Mouse (Mus musculus) kidney, embryonic 16.5 days (tissue): ENCODE measurements around the gene Ascl1. TPM values are rescaled to one million over a fixed set of nuclear protein-coding genes. Genes with fewer than 3 reads are reported as not detected.

Experiments
- ATAC-seq: fragments of 200-750 bp; cut with Nextera tagmentation; 2 replicates; pipeline ENCODE4 v1.8.0; 2017; ENCODE audit warnings: moderate TSS enrichment; ENCODE audit not compliant: low FRiP score, low TSS enrichment
- H3K27ac ChIP-seq: fragments of 300-500 bp; sonication (generic); 2 replicates; pipeline ENCODE4 v1.5.1; 2014; ENCODE audit warnings: low read length
- H3K27me3 ChIP-seq: fragments of 300-500 bp; sonication (generic); 2 replicates; pipeline ENCODE4 v1.6.1; 2014; ENCODE audit warnings: low read length, control low read depth, mixed read lengths; ENCODE audit not compliant: insufficient read depth
- H3K36me3 ChIP-seq: fragments of 300-500 bp; sonication (generic); 2 replicates; pipeline ENCODE4 v1.6.1; 2014; ENCODE audit warnings: low read length, control low read depth, mixed read lengths; ENCODE audit not compliant: insufficient read depth
- H3K4me1 ChIP-seq: fragments of 300-500 bp; sonication (generic); 2 replicates; pipeline ENCODE4 v1.6.1; 2014; ENCODE audit warnings: low read length, control low read depth, mixed read lengths; ENCODE audit not compliant: insufficient read depth
- H3K4me2 ChIP-seq: fragments of 300-500 bp; sonication (generic); replicated peaks from 2 replicates; pipeline ENCODE4 v1.6.1; 2014; ENCODE audit warnings: low read depth, low read length
- H3K4me3 ChIP-seq: fragments of 300-500 bp; sonication (generic); 2 replicates; pipeline ENCODE4 v1.5.1; 2014; ENCODE audit warnings: mild to moderate bottlenecking, low read length
- H3K9ac ChIP-seq: fragments of 300-500 bp; sonication (generic); replicated peaks from 2 replicates; pipeline ENCODE4 v1.6.1; 2014; ENCODE audit warnings: low read length
- H3K9me3 ChIP-seq: fragments of 300-500 bp; sonication (generic); 2 replicates; pipeline ENCODE4 v1.6.1; 2016; ENCODE audit warnings: low read length, control low read depth
- WGBS: fragments of 180-500 bp; shearing (Covaris S2); extraction: QIAGEN DNeasy Blood & Tissue Kit; methylation state at CpG from one replicate; pipeline ENCODE4 v1.1.7; 2014; 5-methylcytosine and 5-hydroxymethylcytosine counted together
- polyA plus RNA-seq: library from polyadenylated mRNA; unstranded; fragments of >200 nt; fragmentation: Nextera tagmentation; extraction: Ambion mirVana; gene quantifications from 2 replicates; pipeline ENCODE4 v1.2.1, GENCODE M21; 2015

Ascl1 gene
- polyA plus RNA-seq, 1 experiment from 2014 or later: 0.92 TPM

DNA sequence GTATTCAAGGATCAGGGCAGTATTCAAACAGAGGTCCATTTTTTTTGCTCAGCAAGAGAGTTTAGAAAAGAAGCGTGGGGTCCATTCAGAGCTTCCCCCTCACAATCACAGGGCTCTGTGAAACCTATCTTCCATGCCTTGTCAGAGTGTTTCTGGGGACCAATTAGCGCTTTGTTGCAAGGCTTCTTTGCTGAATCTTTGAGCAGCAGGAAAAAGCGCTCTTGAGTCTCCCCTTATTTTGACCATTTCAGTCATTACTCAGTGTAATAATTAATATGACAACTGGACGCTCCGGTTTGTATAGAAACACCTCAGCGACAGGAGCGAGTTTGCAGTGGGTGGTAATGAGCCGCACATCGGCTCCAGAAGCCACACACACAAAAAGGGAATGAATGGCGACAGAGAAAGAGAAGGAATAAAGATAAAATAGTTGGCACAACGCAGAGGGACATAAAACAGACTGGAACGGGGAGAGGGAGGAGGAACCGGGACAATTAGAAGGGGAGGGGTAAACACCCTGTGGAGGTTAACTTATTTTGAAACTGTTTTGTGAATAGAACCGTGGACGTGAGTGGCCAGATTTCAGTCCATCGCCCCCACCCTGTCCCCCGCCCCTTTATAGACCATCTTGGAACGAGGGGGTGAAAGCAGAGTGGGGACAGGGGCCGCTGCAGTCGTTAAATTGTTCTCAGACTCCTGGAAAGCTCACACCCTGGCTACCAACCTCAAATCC is 7.6 kb upstream of the Ascl1 start:
- no peak for ATAC-seq
- Histone ChIP-seq H3K9ac (no peak overlapping the region), H3K4me2 (no peak overlapping the region), H3K36me3 (no peaks in the 10 kb centered on the region), H3K27ac (no peak overlapping the region), H3K4me3 (peak overlapping the region; percentile 8; the same call in 1 of the 2 replicates), H3K9me3 (peaks cover 6% of the 10 kb centered on the region), H3K27me3 (peaks cover 72% of the 10 kb centered on the region), H3K4me1 (peaks cover 5% of the 10 kb centered on the region; the same call in 1 of the 2 replicates)
- WGBS: 11% methylated on average over 20 of the region's 20 CpGs

DNA sequence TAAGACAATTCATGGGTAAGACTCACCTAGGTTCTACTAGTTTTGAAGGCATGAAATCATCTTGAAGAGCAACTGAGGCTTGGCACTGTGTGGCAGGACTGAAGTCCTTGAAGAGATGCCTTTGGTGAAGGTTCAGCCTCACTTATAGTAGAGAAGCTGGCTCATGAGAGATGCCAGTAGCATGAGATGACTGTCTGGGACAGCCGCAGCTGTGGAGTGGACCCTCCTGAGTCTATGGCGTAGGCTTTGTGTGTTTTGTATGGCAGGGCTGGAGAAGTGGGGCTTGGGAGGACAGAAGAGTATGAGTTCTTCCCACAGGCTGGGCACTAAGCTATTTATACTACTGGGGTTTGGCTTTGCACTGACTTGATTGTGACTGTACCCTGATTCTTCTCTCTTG is 3.6 kb upstream of the Ascl1 start:
- Histone ChIP-seq H3K4me3 (no peak overlapping the region), H3K4me1 (peaks cover 23% of the 10 kb centered on the region), H3K9me3 (peaks cover 9% of the 10 kb centered on the region), H3K36me3 (no peaks in the 10 kb centered on the region), H3K4me2 (no peak overlapping the region), H3K27ac (no peak overlapping the region), H3K9ac (no peak overlapping the region), H3K27me3 (peaks cover 90% of the 10 kb centered on the region)
- 93% methylated on average over 2 of the region's 2 CpGs for WGBS
- ATAC-seq: no peak

DNA sequence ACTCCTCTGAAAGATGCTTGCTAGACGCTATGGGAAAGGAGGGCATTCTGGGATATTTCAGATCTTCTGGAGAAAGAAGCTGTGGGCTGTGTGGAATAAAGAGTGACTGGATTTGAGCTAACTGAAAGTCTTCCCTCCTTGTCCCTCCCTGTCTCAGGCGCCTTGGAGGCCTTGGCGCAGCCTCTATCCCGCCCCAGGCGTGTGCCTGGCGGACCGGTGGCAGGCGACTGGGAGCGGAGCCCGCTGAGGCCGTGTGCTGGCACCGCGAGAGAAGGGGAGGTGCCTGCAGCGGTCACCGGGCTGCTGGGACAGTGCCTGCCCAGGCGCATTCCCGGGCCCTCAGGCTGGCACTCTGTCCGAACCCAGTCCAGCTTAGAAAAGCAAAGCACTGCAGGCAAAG is 1.1 kb upstream of the Ascl1 start:
- peaks cover 90% of the 10 kb centered on the region for H3K27me3 ChIP-seq
- H3K36me3 ChIP-seq: no peaks in the 10 kb centered on the region
- H3K9me3 ChIP-seq: peaks cover 9% of the 10 kb centered on the region
- ATAC-seq: peak; percentile 32; the same call in 1 of the 2 replicates
- H3K27ac ChIP-seq: no peak overlapping the region
- no peak overlapping the region for H3K9ac ChIP-seq
- H3K4me1 ChIP-seq: peaks cover 19% of the 10 kb centered on the region
- peak overlapping the region; percentile 38 for H3K4me2 ChIP-seq
- peak overlapping the region; percentile 22 for H3K4me3 ChIP-seq
- 2% methylated on average over 12 of the region's 18 CpGs for WGBS

DNA sequence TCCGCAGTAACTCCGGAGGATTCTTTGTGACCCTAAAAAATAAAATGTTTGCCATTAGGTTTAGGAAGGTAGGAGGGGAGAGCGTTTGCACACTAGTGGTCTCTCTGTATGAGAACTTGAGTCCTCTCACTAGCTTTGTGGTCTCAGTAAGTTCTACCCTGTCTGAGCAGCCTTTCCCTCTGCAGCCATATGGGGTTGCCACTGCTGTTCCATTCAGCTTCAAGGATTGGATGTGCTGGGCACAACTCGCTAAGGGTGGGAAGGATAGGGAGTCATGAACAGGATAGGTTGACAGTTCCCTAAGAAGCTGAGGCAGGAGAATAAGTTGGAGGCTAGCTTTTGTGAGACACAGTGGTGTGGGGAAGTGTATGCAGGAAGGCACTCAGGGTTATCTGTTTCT is 716 bp upstream of the Ascl1 start:
- 0 out of 2 replicates have a peak, but pooled peaks have one; percentile 6 for ATAC-seq
- Histone ChIP-seq H3K36me3 (no peaks in the 10 kb centered on the region), H3K4me1 (peaks cover 19% of the 10 kb centered on the region), H3K9me3 (peaks cover 9% of the 10 kb centered on the region), H3K4me3 (peak overlapping the region; percentile 60), H3K27ac (no peak overlapping the region), H3K9ac (no peak overlapping the region), H3K27me3 (peaks cover 93% of the 10 kb centered on the region), H3K4me2 (peak overlapping the region; percentile 99)
- 0% methylated on average over 4 of the region's 4 CpGs for WGBS

DNA sequence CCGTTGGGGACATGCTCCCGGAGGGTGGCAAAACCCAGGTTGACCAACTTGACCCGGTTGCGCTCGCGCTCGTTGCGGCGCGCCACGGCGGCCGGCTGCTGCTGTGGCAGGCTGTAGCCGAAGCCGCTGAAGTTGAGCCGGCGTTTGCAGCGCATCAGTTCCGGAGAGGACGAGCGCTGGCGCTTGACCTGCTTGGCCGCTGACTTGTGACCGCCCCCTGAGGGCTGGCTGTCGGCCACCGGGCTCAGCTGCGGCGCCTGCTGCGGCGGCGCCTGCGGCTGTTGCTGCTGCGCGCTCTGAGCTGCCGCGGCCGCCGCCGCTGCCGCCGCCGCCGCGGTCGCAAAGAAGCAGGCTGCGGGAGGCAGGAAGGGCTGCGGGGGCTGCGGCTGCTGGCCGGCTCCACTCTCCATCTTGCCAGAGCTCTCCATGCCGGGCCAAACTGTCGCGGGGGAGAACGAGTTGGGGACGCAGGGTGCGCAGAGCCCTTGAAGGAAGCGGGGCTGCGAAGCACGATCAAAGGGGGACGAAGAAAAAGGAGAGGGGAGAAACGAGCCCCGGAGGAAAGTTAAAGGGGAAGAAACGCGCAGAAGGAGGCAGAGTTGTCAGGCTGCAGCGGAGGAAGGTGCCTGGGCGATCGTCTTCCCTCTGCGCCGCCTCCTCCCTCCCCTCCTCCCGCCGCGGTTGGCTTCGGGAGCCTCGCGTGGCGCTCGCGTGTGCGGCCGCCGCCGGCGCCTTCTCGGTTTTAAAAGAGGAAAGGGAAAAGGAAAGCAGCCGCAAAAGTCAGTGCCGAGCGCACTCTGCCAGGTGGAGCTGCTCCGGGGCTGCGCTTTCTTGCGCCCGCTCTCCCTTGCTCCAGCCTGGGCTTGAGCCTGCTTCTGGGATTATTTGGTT is 554 bp downstream of the Ascl1 start:
- 0% methylated on average over 89 of the region's 90 CpGs for WGBS
- peaks cover 24% of the 10 kb centered on the region for H3K4me1 ChIP-seq
- peaks cover 92% of the 10 kb centered on the region for H3K27me3 ChIP-seq
- peak overlapping the region; percentile 60 for H3K4me3 ChIP-seq
- no peaks in the 10 kb centered on the region for H3K36me3 ChIP-seq
- H3K9ac ChIP-seq: peak overlapping the region; percentile 44; the same call in 1 of the 2 replicates
- ATAC-seq: peak; percentile 78
- H3K4me2 ChIP-seq: peak overlapping the region; percentile 99
- H3K27ac ChIP-seq: no peak overlapping the region
- peaks cover 8% of the 10 kb centered on the region for H3K9me3 ChIP-seq

DNA sequence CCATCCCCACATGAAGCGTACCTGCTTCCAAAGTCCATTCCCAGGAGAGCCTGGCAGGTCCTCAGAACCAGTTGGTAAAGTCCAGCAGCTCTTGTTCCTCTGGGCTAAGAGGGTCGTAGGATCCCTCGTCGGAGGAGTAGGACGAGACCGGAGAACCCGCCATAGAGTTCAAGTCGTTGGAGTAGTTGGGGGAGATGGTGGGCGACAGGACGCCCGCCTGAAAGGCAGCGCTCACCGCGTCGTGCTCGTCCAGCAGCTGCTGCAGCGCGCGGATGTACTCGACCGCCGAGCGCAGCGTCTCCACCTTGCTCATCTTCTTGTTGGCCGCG is 1.2 kb downstream of the Ascl1 start:
- peaks cover 95% of the 10 kb centered on the region for H3K27me3 ChIP-seq
- no peak overlapping the region for H3K27ac ChIP-seq
- peak overlapping the region; percentile 99 for H3K4me2 ChIP-seq
- H3K36me3 ChIP-seq: no peaks in the 10 kb centered on the region
- ATAC-seq: peak; percentile 1; the same call in 1 of the 2 replicates
- peak overlapping the region; percentile 60 for H3K4me3 ChIP-seq
- 0 out of 2 replicates have a peak overlapping the region, but pooled peaks have one; percentile 44 for H3K9ac ChIP-seq
- under 1% methylated on average over 26 of the region's 26 CpGs for WGBS
- H3K9me3 ChIP-seq: peaks cover 5% of the 10 kb centered on the region; the same call in 1 of the 2 replicates
- H3K4me1 ChIP-seq: peaks cover 24% of the 10 kb centered on the region

DNA sequence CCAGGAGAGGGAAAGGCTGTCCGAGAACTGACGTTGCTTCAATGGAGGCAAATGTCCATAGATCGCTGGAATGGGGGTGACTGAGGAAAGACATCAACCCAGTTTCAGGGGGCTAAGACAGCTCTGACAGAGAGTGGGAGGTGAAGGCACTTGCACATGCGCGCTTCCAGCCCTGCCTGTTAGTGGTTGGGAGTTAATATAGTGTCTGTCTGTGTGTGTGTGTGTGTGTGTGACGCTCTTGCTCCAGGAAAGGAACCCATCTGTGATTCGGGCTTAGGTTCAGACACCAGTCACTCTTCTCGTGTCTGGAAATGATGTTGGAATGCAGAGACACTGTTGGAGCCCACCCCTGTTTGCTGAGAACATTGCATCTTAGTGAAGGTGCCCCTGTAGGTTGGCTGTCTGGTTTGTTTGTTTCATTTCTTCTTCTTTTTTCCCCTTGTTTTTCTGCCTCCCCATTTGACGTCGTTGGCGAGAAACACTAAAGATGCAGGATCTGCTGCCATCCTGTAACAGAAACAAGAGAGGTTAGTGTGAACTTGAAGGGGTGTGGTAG is 1.9 kb downstream of the Ascl1 start:
- Histone ChIP-seq H3K9me3 (peaks cover 5% of the 10 kb centered on the region; the same call in 1 of the 2 replicates), H3K4me2 (peak overlapping the region; percentile 99; the same call in 1 of the 2 replicates), H3K36me3 (no peaks in the 10 kb centered on the region), H3K27ac (no peak overlapping the region), H3K4me3 (peak overlapping the region; percentile 60; the same call in 1 of the 2 replicates), H3K4me1 (peaks cover 24% of the 10 kb centered on the region), H3K9ac (no peak overlapping the region), H3K27me3 (peaks cover 95% of the 10 kb centered on the region)
- WGBS: under 1% methylated on average over 11 of the region's 11 CpGs
- ATAC-seq: no peak

DNA sequence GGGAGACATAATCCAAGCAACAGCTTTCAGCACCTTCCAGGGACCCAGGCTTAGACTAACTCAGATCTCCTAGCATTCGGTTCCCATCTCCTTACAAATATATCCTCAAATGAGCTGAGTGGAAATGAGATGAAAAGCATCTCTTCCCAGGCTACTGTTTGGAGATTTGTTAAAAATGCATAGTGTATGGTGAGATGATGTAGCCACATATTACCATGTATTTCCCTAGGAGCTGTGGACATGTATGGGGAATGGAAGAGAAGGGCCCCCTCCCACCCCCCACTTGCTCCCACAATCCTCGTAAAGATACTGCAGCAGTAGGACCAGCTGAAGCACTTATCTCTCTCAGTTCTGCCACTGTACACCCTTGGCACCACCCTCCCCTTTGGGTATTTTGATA is 3.1 kb downstream of the Ascl1 start:
- peaks cover 97% of the 10 kb centered on the region for H3K27me3 ChIP-seq
- H3K9ac ChIP-seq: no peak overlapping the region
- WGBS: 8% methylated on average over 2 of the region's 2 CpGs
- no peak for ATAC-seq
- no peaks in the 10 kb centered on the region for H3K36me3 ChIP-seq
- peaks cover 36% of the 10 kb centered on the region for H3K4me1 ChIP-seq
- no peak overlapping the region for H3K4me3 ChIP-seq
- no peaks in the 10 kb centered on the region for H3K9me3 ChIP-seq
- no peak overlapping the region for H3K4me2 ChIP-seq
- H3K27ac ChIP-seq: no peak overlapping the region

DNA sequence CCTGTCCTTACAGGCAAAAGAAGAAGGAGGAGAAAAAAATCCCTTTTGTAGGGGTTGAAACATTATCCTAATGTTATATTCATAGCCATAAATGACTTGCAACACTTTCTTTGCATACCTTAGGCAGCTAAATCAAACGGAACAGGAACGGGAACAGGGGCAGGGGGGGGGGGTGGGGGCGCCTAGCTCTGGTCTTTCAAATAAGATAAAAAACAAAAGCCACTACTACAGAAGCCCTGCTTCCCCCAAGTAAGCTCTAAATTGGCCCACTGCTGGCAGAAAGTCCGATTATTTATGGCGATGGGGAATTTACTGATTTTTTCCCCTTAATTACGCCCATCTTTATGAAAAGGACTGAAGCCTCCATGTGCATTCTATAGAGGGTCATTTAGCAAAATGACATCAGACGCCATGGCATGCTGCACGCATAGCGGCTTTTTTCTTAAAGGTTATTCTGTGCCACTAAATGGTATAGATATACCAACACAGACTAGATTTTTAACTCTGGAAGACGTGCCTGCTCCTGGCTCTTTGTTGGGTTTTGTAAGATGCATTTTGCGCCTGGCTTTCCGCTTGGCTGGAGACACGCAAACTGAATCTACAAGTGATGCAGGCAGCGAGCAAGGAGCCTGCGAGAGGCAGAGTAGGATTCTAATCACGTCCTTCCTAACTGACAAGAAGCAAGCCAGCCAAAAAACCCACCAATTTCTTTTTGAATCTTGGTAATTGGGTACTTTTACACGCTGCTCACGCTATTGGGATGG is 4.0 kb downstream of the Ascl1 start:
- no peak overlapping the region for H3K4me2 ChIP-seq
- peaks cover 97% of the 10 kb centered on the region for H3K27me3 ChIP-seq
- WGBS: 2% methylated on average over 18 of the region's 18 CpGs

More for the DNA sequence above, 4.0 kb downstream of the Ascl1 start:
- H3K9me3 ChIP-seq: no peaks in the 10 kb centered on the region
- H3K4me3 ChIP-seq: no peak overlapping the region
- no peak for ATAC-seq
- no peak overlapping the region for H3K27ac ChIP-seq
- no peak overlapping the region for H3K9ac ChIP-seq
- no peaks in the 10 kb centered on the region for H3K36me3 ChIP-seq
- peaks cover 31% of the 10 kb centered on the region for H3K4me1 ChIP-seq
